Mouse (Mus musculus) forebrain, postnatal 0 days (tissue): ENCODE results near the gene C8b. TPM values are rescaled to one million over a fixed set of nuclear protein-coding genes. Genes with fewer than 3 reads are reported as not detected.

Experiments used
- ATAC-seq: fragments of 200-750 bp; cut with Nextera tagmentation; 2 replicates; pipeline ENCODE4 v1.8.0; 2017; ENCODE audit warnings: mild to moderate bottlenecking, moderate library complexity
- DNase-seq: peaks from one replicate; pipeline ENCODE4 v3.0.0-alpha.2; 2015
- H3K27ac ChIP-seq: fragments of 300-500 bp; sonication (generic); 2 replicates; pipeline ENCODE4 v1.5.1; 2014; ENCODE audit warnings: low read depth, mild to moderate bottlenecking, antibody characterized with exemption, low read length, moderate library complexity, mixed read lengths
- H3K27me3 ChIP-seq: fragments of 300-500 bp; sonication (generic); 2 replicates; pipeline ENCODE4 v1.6.1; 2014; ENCODE audit warnings: mild to moderate bottlenecking, low read length, mixed read lengths; ENCODE audit not compliant: insufficient read depth
- H3K36me3 ChIP-seq: fragments of 300-500 bp; sonication (generic); 2 replicates; pipeline ENCODE4 v1.6.1; 2014; ENCODE audit warnings: mild to moderate bottlenecking, moderate library complexity; ENCODE audit not compliant: insufficient read depth
- H3K4me1 ChIP-seq: fragments of 300-500 bp; sonication (generic); 2 replicates; pipeline ENCODE4 v1.6.1; 2014; ENCODE audit warnings: antibody characterized with exemption; ENCODE audit not compliant: insufficient read depth
- H3K4me2 ChIP-seq: fragments of 300-500 bp; sonication (generic); 2 replicates; pipeline ENCODE4 v1.6.1; 2014; ENCODE audit warnings: low read depth, mild to moderate bottlenecking, moderate library complexity
- H3K4me3 ChIP-seq: fragments of 300-500 bp; sonication (generic); 2 replicates; pipeline ENCODE4 v1.5.1; 2014; ENCODE audit warnings: low read depth, low read length, mixed read lengths
- H3K9ac ChIP-seq: fragments of 300-500 bp; sonication (generic); 2 replicates; pipeline ENCODE4 v1.6.1; 2014; ENCODE audit warnings: mild to moderate bottlenecking
- H3K9me3 ChIP-seq: fragments of 300-500 bp; sonication (generic); 2 replicates; pipeline ENCODE4 v1.6.1; 2016; ENCODE audit warnings: low read length
- CTCF ChIP-seq: sonication (generic); IDR thresholded peaks from 2 replicates; pipeline ENCODE4 v1.5.1; 2016; ENCODE audit warnings: antibody characterized with exemption, control low read depth, low read depth
- WGBS: fragments of 180-500 bp; shearing (Covaris S2); extraction: QIAGEN DNeasy Blood & Tissue Kit; methylation state at CpG from one replicate; pipeline ENCODE4 v1.1.7; 2014; 5-methylcytosine and 5-hydroxymethylcytosine counted together
- polyA plus RNA-seq: library from polyadenylated mRNA; unstranded; fragments of >200 nt; fragmentation: Nextera tagmentation; extraction: Ambion mirVana; gene quantifications from 2 replicates; pipeline ENCODE4 v1.2.1, GENCODE M21; 2015
- total RNA-seq: library from RNA; depleted of rRNA; stranded (reverse); fragments of >200 nt; gene quantifications from 2 replicates; pipeline ENCODE4 v1.2.3, GENCODE M21; 2014

Gene C8b
- total and polyA plus RNA-seq, 2 experiments from 2014 or later = 0.16 to 0.86 TPM

- DNase-seq (no peak), ATAC-seq (no peak)
- Histone ChIP-seq H3K4me3 (no peak overlapping the region), H3K36me3 (no peaks in the 10 kb centered on the region), H3K4me2 (no peak overlapping the region), H3K9me3 (no peaks in the 10 kb centered on the region), H3K27me3 (no peaks in the 10 kb centered on the region), H3K27ac (no peak overlapping the region), H3K9ac (no peak overlapping the region), H3K4me1 (no peaks in the 10 kb centered on the region)
- 90% methylated on average over 5 of the region's 5 CpGs for WGBS
- no peak for TF ChIP-seq CTCF
Observed at GRCm38 (mm10) chr4:104779460-104779859, 13.3 kb downstream of the C8b start.

DNA sequence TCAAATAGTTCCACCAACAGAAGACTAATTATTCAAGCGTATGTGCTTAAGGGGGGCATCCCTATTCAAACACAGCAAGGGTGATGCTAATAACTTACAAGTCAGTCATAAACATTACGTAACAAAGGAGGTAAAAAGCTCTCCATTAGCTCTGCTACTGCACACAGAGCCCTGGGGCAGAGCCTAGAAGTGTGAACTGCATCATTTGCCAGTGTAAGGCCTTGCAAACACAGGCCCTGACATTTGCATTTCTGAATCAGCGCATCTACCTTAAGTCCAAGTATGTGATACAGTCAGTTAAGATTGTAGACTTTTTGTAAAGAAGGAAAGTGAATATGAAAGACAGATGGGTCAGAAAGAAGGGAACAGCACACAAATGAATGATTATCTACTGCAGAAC, 15.3 kb downstream of the C8b start:
- Histone ChIP-seq H3K27ac (no peak overlapping the region), H3K4me3 (no peak overlapping the region), H3K4me1 (no peaks in the 10 kb centered on the region), H3K36me3 (no peaks in the 10 kb centered on the region), H3K4me2 (no peak overlapping the region), H3K9me3 (no peaks in the 10 kb centered on the region), H3K27me3 (no peaks in the 10 kb centered on the region), H3K9ac (no peak overlapping the region)
- no peak for TF ChIP-seq CTCF
- ATAC-seq (no peak), DNase-seq (no peak)
- WGBS = 85% methylated on average over 3 of the region's 3 CpGs

DNA sequence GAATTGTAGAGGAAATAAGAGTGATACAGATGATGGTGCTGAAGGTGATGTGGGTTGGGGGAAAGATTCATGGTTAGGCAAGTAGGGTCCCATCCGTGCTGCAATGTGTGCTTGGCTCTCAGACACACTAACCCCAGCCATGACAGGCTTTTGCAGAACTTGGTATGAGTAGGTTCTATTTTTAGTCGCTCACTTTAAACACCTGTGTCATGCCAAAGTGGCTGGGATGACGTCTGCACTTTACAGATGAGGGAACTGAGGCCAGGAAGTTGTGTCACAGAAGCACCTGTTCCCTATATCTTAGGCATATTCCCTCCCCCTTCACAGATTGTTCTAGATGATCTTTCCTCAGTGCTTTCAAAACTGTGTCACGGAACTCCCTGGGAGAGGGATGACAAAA, 16.2 kb downstream of the C8b start:
- WGBS = 87% methylated on average over 4 of the region's 4 CpGs

GRCm38 (mm10) chr4:104792111-104792510, 26.0 kb downstream of the C8b start:
- DNase-seq = no peak
- WGBS = 89% methylated on average over 4 of the region's 4 CpGs

More for the DNA sequence above, 16.2 kb downstream of the C8b start:
- no peak for ATAC-seq
- H3K4me3 ChIP-seq = no peak overlapping the region
- no peaks in the 10 kb centered on the region for H3K27me3 ChIP-seq
- no peak overlapping the region for H3K4me2 ChIP-seq
- no peaks in the 10 kb centered on the region for H3K36me3 ChIP-seq
- H3K9me3 ChIP-seq = no peaks in the 10 kb centered on the region
- H3K9ac ChIP-seq = no peak overlapping the region
- TF ChIP-seq CTCF = no peak
- H3K4me1 ChIP-seq = no peaks in the 10 kb centered on the region
- no peak overlapping the region for H3K27ac ChIP-seq
- no peak for DNase-seq

GRCm38 (mm10) chr4:104798951-104799350, 32.8 kb downstream of the C8b start:
- Histone ChIP-seq H3K36me3 (no peaks in the 10 kb centered on the region), H3K4me1 (no peaks in the 10 kb centered on the region), H3K27ac (no peak overlapping the region), H3K27me3 (no peaks in the 10 kb centered on the region), H3K9ac (no peak overlapping the region), H3K4me2 (no peak overlapping the region), H3K4me3 (no peak overlapping the region), H3K9me3 (no peaks in the 10 kb centered on the region)
- DNase-seq = no peak
- 86% methylated on average over 9 of the region's 9 CpGs for WGBS
- no peak for TF ChIP-seq CTCF
- ATAC-seq = no peak

More at GRCm38 (mm10) chr4:104792111-104792510, 26.0 kb downstream of the C8b start:
- no peaks in the 10 kb centered on the region for H3K4me1 ChIP-seq
- H3K27ac ChIP-seq = no peak overlapping the region
- no peaks in the 10 kb centered on the region for H3K27me3 ChIP-seq
- TF ChIP-seq CTCF = no peak
- no peak for ATAC-seq
- H3K4me3 ChIP-seq = no peak overlapping the region
- no peak overlapping the region for H3K9ac ChIP-seq
- no peaks in the 10 kb centered on the region for H3K9me3 ChIP-seq
- H3K36me3 ChIP-seq = no peaks in the 10 kb centered on the region
- H3K4me2 ChIP-seq = no peak overlapping the region

GRCm38 (mm10) chr4:104801625-104802024, 35.5 kb downstream of the C8b start:
- no peaks in the 10 kb centered on the region for H3K27me3 ChIP-seq
- no peak overlapping the region for H3K9ac ChIP-seq
- no peak overlapping the region for H3K27ac ChIP-seq
- H3K4me2 ChIP-seq = no peak overlapping the region
- no peaks in the 10 kb centered on the region for H3K9me3 ChIP-seq
- H3K4me3 ChIP-seq = no peak overlapping the region
- WGBS = 88% methylated on average over 3 of the region's 3 CpGs
- DNase-seq = no peak
- H3K4me1 ChIP-seq = no peaks in the 10 kb centered on the region
- no peak for TF ChIP-seq CTCF
- ATAC-seq = no peak
- no peaks in the 10 kb centered on the region for H3K36me3 ChIP-seq

DNA sequence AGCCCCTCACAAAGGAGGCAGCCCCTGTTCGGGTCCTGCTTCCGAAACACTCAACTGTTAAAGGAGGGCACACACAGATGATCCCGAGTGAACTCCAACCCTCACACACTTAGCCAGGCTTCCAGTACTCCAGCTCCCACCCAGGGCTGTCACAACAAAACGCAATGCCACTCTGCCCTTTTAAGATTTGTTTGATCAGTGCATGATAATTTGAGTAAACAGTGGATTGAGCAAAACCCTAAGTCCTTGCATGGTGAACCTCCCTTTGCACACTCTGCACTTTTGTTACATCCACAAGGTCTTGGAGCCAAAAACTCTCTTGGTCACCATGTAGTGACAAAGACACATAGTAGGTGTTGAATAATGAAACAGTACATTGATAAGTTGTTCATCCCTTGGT, 38.0 kb downstream of the C8b start:
- no peak overlapping the region for H3K4me3 ChIP-seq
- H3K27ac ChIP-seq = no peak overlapping the region
- no peak for TF ChIP-seq CTCF
- H3K4me2 ChIP-seq = no peak overlapping the region
- DNase-seq (no peak), ATAC-seq (no peak)
- H3K36me3 ChIP-seq = no peaks in the 10 kb centered on the region
- no peaks in the 10 kb centered on the region for H3K9me3 ChIP-seq
- H3K9ac ChIP-seq = no peak overlapping the region
- WGBS = 87% methylated on average over 4 of the region's 4 CpGs
- H3K4me1 ChIP-seq = no peaks in the 10 kb centered on the region
- no peaks in the 10 kb centered on the region for H3K27me3 ChIP-seq
